Mouse (Mus musculus) fat pad, adult 2 months (tissue): ENCODE results near the gene Gm2916.
"Not testable (repeated sequence)": the region's sequence is repeated elsewhere in the genome, so short reads cannot be mapped to it uniquely, and the experiment has no call there.

Experiments
- DNase-seq: peaks from one replicate; pipeline ENCODE4 v3.0.0-alpha.2; 2011; ENCODE audit warnings: low read depth, low spot score; ENCODE audit errors: extremely low read depth

The Gm2916 gene

DNA sequence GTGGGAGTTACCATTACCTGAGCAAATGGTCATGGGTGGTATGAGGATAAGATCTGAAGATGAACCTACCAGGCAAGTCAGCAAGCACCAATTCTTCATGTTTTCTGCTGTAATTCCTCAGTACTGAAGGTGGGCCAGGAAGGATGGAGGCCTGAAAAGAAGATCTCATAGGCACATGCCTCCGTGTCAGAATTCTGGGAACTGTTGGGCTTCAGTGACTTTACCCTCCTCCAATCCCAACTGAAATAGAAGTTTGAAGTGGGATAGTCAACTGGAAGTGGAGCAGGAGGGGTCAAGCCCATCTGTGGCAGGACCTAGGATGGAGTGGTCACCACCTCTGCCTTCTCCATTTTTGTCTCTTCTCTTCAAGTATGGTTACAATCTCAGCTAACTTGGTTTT is at the start of gene Gm2916:
Gene Gm2916 (plus strand): TSS at position 301 of the 400 bp plus-strand sequence.
- DNase-seq, result not testable (repeated sequence)

DNA sequence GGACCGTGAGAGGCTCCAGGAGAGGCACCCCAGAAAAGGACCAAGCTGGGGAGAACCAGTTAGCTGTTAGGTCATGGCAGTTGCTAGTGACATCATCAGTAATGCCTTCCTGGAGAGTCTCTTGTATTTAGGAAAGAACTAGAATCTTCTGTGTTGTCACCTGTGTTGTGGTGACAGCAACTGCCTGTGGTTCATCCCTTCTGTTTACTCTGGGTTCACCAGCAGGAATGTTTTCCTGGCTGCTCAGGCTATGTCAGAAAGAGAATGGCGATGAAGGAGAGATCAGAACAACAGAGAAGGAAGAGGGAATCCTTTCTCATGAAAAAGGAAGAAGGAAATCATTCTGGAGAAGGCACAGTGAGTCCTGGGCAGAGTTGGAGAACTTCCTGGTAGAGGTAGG is 38.0 kb upstream of the Gm2916 start, which contains the start of gene Gm3033:
Gene Gm3033 (plus strand): TSS at position 301 of the 400 bp plus-strand sequence.
- not testable (repeated sequence) for DNase-seq

DNA sequence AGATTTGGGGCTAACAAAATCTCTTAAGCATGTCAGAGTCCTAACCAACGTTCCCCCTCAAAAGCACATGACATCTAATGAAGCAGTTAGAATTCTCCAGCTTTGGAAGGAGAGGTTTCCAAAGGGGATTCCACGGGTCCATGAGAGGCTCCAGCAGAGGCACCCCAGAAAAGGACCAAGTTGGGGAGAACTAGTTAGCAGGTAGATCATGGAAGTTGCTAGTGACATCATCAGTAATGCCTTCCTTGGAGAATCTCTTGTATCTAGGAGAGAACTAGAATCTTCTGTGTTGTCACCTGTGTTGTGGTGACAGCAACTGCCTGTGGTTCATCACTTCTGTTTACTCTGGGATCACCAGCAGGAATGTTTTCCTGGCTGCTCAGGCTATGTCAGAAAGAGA is 47.5 kb downstream of the Gm2916 start, which contains the start of gene Gm3029:
Gene Gm3029 (plus strand): TSS at position 301 of the 400 bp plus-strand sequence.
- DNase-seq, result not testable (repeated sequence)

DNA sequence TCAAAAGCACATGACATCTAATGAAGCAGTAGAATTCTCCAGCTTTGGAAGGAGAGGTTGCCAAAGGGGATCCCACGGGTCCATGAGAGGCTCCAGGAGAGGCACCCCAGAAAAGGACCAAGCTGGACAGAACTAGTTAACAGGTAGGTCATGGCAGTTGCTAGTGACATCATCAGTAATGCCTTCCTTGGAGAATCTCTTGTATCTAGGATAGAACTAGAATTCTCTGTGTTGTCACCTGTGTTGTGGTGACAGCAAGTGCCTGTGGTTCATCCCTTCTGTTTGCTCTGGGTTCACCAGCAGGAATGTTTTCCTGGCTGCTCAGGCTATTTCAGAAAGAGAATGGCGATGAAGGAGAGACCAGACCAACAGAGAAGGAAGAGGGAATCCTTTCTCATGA is 79.3 kb downstream of the Gm2916 start, which contains the start of gene Gm3095:
Gene Gm3095 (plus strand): TSS at position 301 of the 400 bp plus-strand sequence.
- DNase-seq, result not testable (repeated sequence)
